Mouse (Mus musculus) erythroblast, embryonic 14.5 days (primary cell): ENCODE measurements around the gene Ciao2b.

Experiments
- GATA1 ChIP-seq: IDR thresholded peaks from 2 replicates; pipeline ENCODE4 v1.6.1; 2012; ENCODE audit warnings: low read length, inconsistent platforms, mixed read lengths
- TAL1 ChIP-seq: IDR thresholded peaks from 3 replicates; pipeline ENCODE4 v1.6.1; 2012; ENCODE audit warnings: low read length, inconsistent platforms, mixed read lengths

GRCm38 (mm10) chr8:104629306-104630110 is 12.3 kb downstream of the Ciao2b start:
- no peak for TF ChIP-seq GATA1
- no peak for TF ChIP-seq TAL1
